Mouse (Mus musculus): ENCODE data around the gene Pdcd1lg2. TPM values are rescaled to one million over a fixed set of nuclear protein-coding genes. Genes with fewer than 3 reads are reported as not detected.

Gene Pdcd1lg2
- total RNA-seq, 2 experiments from 2014 or later: not detected

GRCm38 (mm10) chr19:29518922-29519321, 108.2 kb downstream of the Pdcd1lg2 start:
- no peak for DNase-seq
- intact Hi-C loops (cut with DNase I): no loop called here

Other genes starting within 250 kb of the Pdcd1lg2 start
- gene Jak2, start 159.1 kb upstream of the Pdcd1lg2 start, total RNA-seq (2021): 10 to 100 TPM; 14.5 to 15.2 TPM
- gene Insl6, start 85.6 kb upstream of the Pdcd1lg2 start, total RNA-seq (2021): under 1 TPM in 1 of 2 experiments, not detected in 1; 0.32 TPM
- not detected for gene Rln1, start 76.2 kb upstream of the Pdcd1lg2 start, total RNA-seq (2021)
- gene Plgrkt, start 43.5 kb upstream of the Pdcd1lg2 start, total RNA-seq (2021): 10 to 100 TPM; 28.9 to 30.4 TPM
- 1 to 10 TPM in 1 of 2 experiments, under 1 TPM in 1; 0.84 to 1.5 TPM for gene Cd274, start 43.5 kb upstream of the Pdcd1lg2 start, total RNA-seq (2021)
- gene Ric1, start 111.4 kb downstream of the Pdcd1lg2 start, total RNA-seq (2021): 10 to 100 TPM; 27.3 to 30.8 TPM
- 1 to 10 TPM; 9.5 to 9.8 TPM for gene Ermp1, start 237.5 kb downstream of the Pdcd1lg2 start, total RNA-seq (2021)